Mouse (Mus musculus) kidney, adult 2 months (tissue): ENCODE measurements around the gene Serpinb12. TPM values are rescaled to one million over a fixed set of nuclear protein-coding genes. Genes with fewer than 3 reads are reported as not detected.

ENCODE experiments used
- DNase-seq: peaks from one replicate; pipeline ENCODE4 v3.0.0; 2021
- H3K27ac ChIP-seq: fragments of 200-500 bp; 2 replicates; pipeline ENCODE4 v1.5.1; 2012; ENCODE audit warnings: low read depth, low read length, control low read depth, inconsistent platforms; ENCODE audit not compliant: insufficient read depth
- H3K27me3 ChIP-seq: fragments of 200-500 bp; replicated peaks from 2 replicates; pipeline ENCODE4 v1.6.1; 2012; ENCODE audit warnings: mild to moderate bottlenecking, moderate library complexity, low read length, inconsistent platforms; ENCODE audit not compliant: control insufficient read depth, insufficient read depth
- H3K36me3 ChIP-seq: fragments of 200-500 bp; 2 replicates; pipeline ENCODE4 v1.6.1; 2012; ENCODE audit warnings: mild to moderate bottlenecking, moderate library complexity, low read length, inconsistent platforms; ENCODE audit not compliant: control insufficient read depth, insufficient read depth
- H3K4me1 ChIP-seq: fragments of 200-500 bp; 2 replicates; pipeline ENCODE4 v1.6.1; 2011; ENCODE audit warnings: low read length; ENCODE audit not compliant: control insufficient read depth, insufficient read depth
- H3K4me3 ChIP-seq: fragments of 200-500 bp; 2 replicates; pipeline ENCODE4 v1.5.1; 2011; ENCODE audit warnings: mild to moderate bottlenecking, low read depth, low read length, control low read depth; ENCODE audit not compliant: insufficient read depth
- CTCF ChIP-seq: fragments of 200-500 bp; conservative IDR thresholded peaks from 2 replicates; pipeline ENCODE4 v1.5.1; 2011; ENCODE audit warnings: low read depth, mild to moderate bottlenecking, control low read depth, low read length, moderate library complexity, mixed read lengths; ENCODE audit not compliant: insufficient read depth, insufficient read length
- POLR2A ChIP-seq: fragments of 200-500 bp; IDR thresholded peaks from one replicate; pipeline ENCODE4 v1.6.1; 2011; ENCODE audit warnings: low read depth, low read length, control low read depth
- WGBS: fragments of 180-500 bp; shearing (Covaris S2); methylation state at CpG from one replicate; pipeline ENCODE4 v1.1.7; 2018; 5-methylcytosine and 5-hydroxymethylcytosine counted together
- polyA plus RNA-seq: library from polyadenylated mRNA; depleted of rRNA; stranded (reverse); fragments of >200 nt; gene quantifications from 2 replicates; pipeline ENCODE4 v1.2.3, GENCODE M21; 2012; rRNA removed

Serpinb12 gene
- polyA plus RNA-seq, 1 experiment = 0.06 TPM

GRCm38 (mm10) chr1:106980684-106981083 is 46.4 kb downstream of the Serpinb12 start, which contains the start of gene Serpinb13:
Gene Serpinb13 (plus strand): TSS chr1:106980984.
- Histone ChIP-seq H3K27me3 (no peaks in the 10 kb centered on the region), H3K4me3 (no peak within 1 kb of the TSS), H3K36me3 (no peaks in the 10 kb centered on the region), H3K4me1 (no peaks in the 10 kb centered on the region), H3K27ac (no peak within 1 kb of the TSS)
- no peak for TF ChIP-seq CTCF
- no peak for TF ChIP-seq POLR2A
- DNase-seq = no peak

- no peak for DNase-seq
- Histone ChIP-seq H3K4me3 (no peak overlapping the region), H3K27ac (no peak overlapping the region), H3K4me1 (no peaks in the 10 kb centered on the region), H3K36me3 (no peaks in the 10 kb centered on the region), H3K27me3 (no peaks in the 10 kb centered on the region)
- TF ChIP-seq CTCF (no peak), POLR2A (no peak)
- 93% methylated on average over 1 of the region's 1 CpGs for WGBS
Measured at GRCm38 (mm10) chr1:106983092-106983491, 48.8 kb downstream of the Serpinb12 start.

GRCm38 (mm10) chr1:106983865-106984264 is 49.6 kb downstream of the Serpinb12 start:
- TF ChIP-seq POLR2A (no peak), CTCF (no peak)
- H3K27ac ChIP-seq = no peak overlapping the region

GRCm38 (mm10) chr1:107000424-107000823 is 66.2 kb downstream of the Serpinb12 start:
- TF ChIP-seq CTCF (no peak), POLR2A (no peak)
- Histone ChIP-seq H3K36me3 (no peaks in the 10 kb centered on the region), H3K27me3 (no peaks in the 10 kb centered on the region; the same call in 1 of the 2 replicates), H3K27ac (no peak overlapping the region), H3K4me3 (no peak overlapping the region), H3K4me1 (no peaks in the 10 kb centered on the region)
- DNase-seq = no peak
- whole genome bisulfite sequencing = 63% methylated on average over 13 of the region's 13 CpGs

More at GRCm38 (mm10) chr1:106983865-106984264, 49.6 kb downstream of the Serpinb12 start:
- Histone ChIP-seq H3K4me3 (no peak overlapping the region), H3K4me1 (no peaks in the 10 kb centered on the region), H3K27me3 (no peaks in the 10 kb centered on the region), H3K36me3 (no peaks in the 10 kb centered on the region)
- no peak for DNase-seq
- WGBS = 61% methylated on average over 2 of the region's 2 CpGs

- DNase-seq = no peak
- Histone ChIP-seq H3K4me3 (no peak overlapping the region), H3K27me3 (no peaks in the 10 kb centered on the region; the same call in 1 of the 2 replicates), H3K36me3 (no peaks in the 10 kb centered on the region), H3K4me1 (no peaks in the 10 kb centered on the region), H3K27ac (no peak overlapping the region)
- 69% methylated on average over 2 of the region's 2 CpGs for WGBS
- no peak for TF ChIP-seq POLR2A
- no peak for TF ChIP-seq CTCF
Measured at GRCm38 (mm10) chr1:107001754-107002153, 67.5 kb downstream of the Serpinb12 start.

- DNase-seq = no peak
- H3K4me1 ChIP-seq = no peaks in the 10 kb centered on the region
- TF ChIP-seq POLR2A = no peak
- no peak for TF ChIP-seq CTCF
Measured at GRCm38 (mm10) chr1:107006316-107006715, 72.1 kb downstream of the Serpinb12 start.

More at GRCm38 (mm10) chr1:107006316-107006715, 72.1 kb downstream of the Serpinb12 start:
- no peak overlapping the region for H3K27ac ChIP-seq
- H3K4me3 ChIP-seq = no peak overlapping the region
- H3K27me3 ChIP-seq = no peaks in the 10 kb centered on the region
- whole genome bisulfite sequencing = 83% methylated on average over 3 of the region's 3 CpGs
- H3K36me3 ChIP-seq = no peaks in the 10 kb centered on the region

Other genes starting within 250 kb of the Serpinb12 start
- gene Bcl2, start 220.2 kb upstream of the Serpinb12 start, polyA plus RNA-seq = 1.9 and 2.6 TPM in 2 replicates
- 7.6 and 13.3 TPM in 2 replicates for gene Kdsr, start 174.7 kb upstream of the Serpinb12 start, polyA plus RNA-seq
- gene Vps4b, start 137.7 kb upstream of the Serpinb12 start, polyA plus RNA-seq = 13.3 and 16.0 TPM in 2 replicates
- 0.04 TPM in 1 of 2 replicates, not detected in the other for gene Serpinb5, start 73.3 kb upstream of the Serpinb12 start, polyA plus RNA-seq
- gene Serpinb13, start 46.5 kb downstream of the Serpinb12 start, polyA plus RNA-seq = not detected in 2 replicates
- not detected in 2 replicates for gene Serpinb3a, start 117.9 kb downstream of the Serpinb12 start, polyA plus RNA-seq
- gene Serpinb3d, start 149.1 kb downstream of the Serpinb12 start, polyA plus RNA-seq = not detected in 2 replicates